Mouse (Mus musculus) midbrain, embryonic 12.5 days (tissue): Measurements from ENCODE around the gene Dvl1. TPM values are rescaled to one million over a fixed set of nuclear protein-coding genes. Genes with fewer than 3 reads are reported as not detected.

Experiments
- ATAC-seq: fragments of 200-750 bp; cut with Nextera tagmentation; 2 replicates; pipeline ENCODE4 v1.8.0; 2017; ENCODE audit warnings: low read depth, moderate TSS enrichment, moderate library complexity; ENCODE audit not compliant: low FRiP score
- H3K27ac ChIP-seq: fragments of 300-500 bp; sonication (generic); replicated peaks from 2 replicates; pipeline ENCODE4 v1.5.1; 2016; ENCODE audit warnings: mild to moderate bottlenecking
- H3K27me3 ChIP-seq: fragments of 300-500 bp; sonication (generic); 2 replicates; pipeline ENCODE4 v1.6.1; 2016; ENCODE audit warnings: mild to moderate bottlenecking
- H3K36me3 ChIP-seq: fragments of 300-500 bp; sonication (generic); 2 replicates; pipeline ENCODE4 v1.6.1; 2016
- H3K4me1 ChIP-seq: fragments of 300-500 bp; sonication (generic); 2 replicates; pipeline ENCODE4 v1.6.1; 2016
- H3K4me2 ChIP-seq: fragments of 300-500 bp; sonication (generic); replicated peaks from 2 replicates; pipeline ENCODE4 v1.6.1; 2016; ENCODE audit warnings: mild to moderate bottlenecking, moderate library complexity
- H3K4me3 ChIP-seq: fragments of 300-500 bp; sonication (generic); 2 replicates; pipeline ENCODE4 v1.5.1; 2016; ENCODE audit warnings: mild to moderate bottlenecking
- H3K9ac ChIP-seq: fragments of 300-500 bp; sonication (generic); replicated peaks from 2 replicates; pipeline ENCODE4 v1.6.1; 2016; ENCODE audit warnings: mild to moderate bottlenecking, moderate library complexity
- H3K9me3 ChIP-seq: fragments of 300-500 bp; sonication (generic); 2 replicates; pipeline ENCODE4 v1.6.1; 2016; ENCODE audit warnings: mild to moderate bottlenecking
- WGBS: fragments of 180-500 bp; shearing (Covaris S2); methylation state at CpG from one replicate; pipeline ENCODE4 v1.1.7; 2016; 5-methylcytosine and 5-hydroxymethylcytosine counted together
- polyA plus RNA-seq: library from polyadenylated mRNA; unstranded; fragments of >200 nt; fragmentation: Nextera tagmentation; extraction: Ambion mirVana; gene quantifications from 2 replicates; pipeline ENCODE4 v1.2.1, GENCODE M21; 2016

The Dvl1 gene
- polyA plus RNA-seq, 1 experiment from 2014 or later, result 8.4 TPM

GRCm38 (mm10) chr4:155901205-155901604, 54.0 kb downstream of the Dvl1 start:
- Histone ChIP-seq H3K4me3 (no peak overlapping the region), H3K4me2 (no peak overlapping the region), H3K27me3 (no peaks in the 10 kb centered on the region), H3K9me3 (no peaks in the 10 kb centered on the region), H3K36me3 (peaks cover 94% of the 10 kb centered on the region), H3K9ac (no peak overlapping the region), H3K27ac (no peak overlapping the region), H3K4me1 (no peaks in the 10 kb centered on the region)
- WGBS, result 88% methylated on average over 3 of the region's 3 CpGs
- ATAC-seq, result no peak

- 97% methylated on average over 13 of the region's 13 CpGs for WGBS
Observed at GRCm38 (mm10) chr4:155903246-155903645, 56.0 kb downstream of the Dvl1 start.

GRCm38 (mm10) chr4:155904318-155905102, 57.3 kb downstream of the Dvl1 start:
- ATAC-seq, result no peak
- Histone ChIP-seq H3K4me3 (no peak overlapping the region), H3K4me2 (no peak overlapping the region), H3K9ac (no peak overlapping the region), H3K27ac (no peak overlapping the region), H3K36me3 (peaks cover 77% of the 10 kb centered on the region), H3K27me3 (no peaks in the 10 kb centered on the region), H3K4me1 (no peaks in the 10 kb centered on the region), H3K9me3 (no peaks in the 10 kb centered on the region)
- WGBS, result 94% methylated on average over 12 of the region's 13 CpGs

More at GRCm38 (mm10) chr4:155903246-155903645, 56.0 kb downstream of the Dvl1 start:
- no peaks in the 10 kb centered on the region for H3K27me3 ChIP-seq
- H3K4me1 ChIP-seq, result no peaks in the 10 kb centered on the region
- peaks cover 90% of the 10 kb centered on the region for H3K36me3 ChIP-seq
- H3K4me3 ChIP-seq, result no peak overlapping the region
- no peak overlapping the region for H3K9ac ChIP-seq
- no peak overlapping the region for H3K27ac ChIP-seq
- no peak overlapping the region for H3K4me2 ChIP-seq
- ATAC-seq, result no peak
- H3K9me3 ChIP-seq, result no peaks in the 10 kb centered on the region

GRCm38 (mm10) chr4:155905634-155906033, 58.4 kb downstream of the Dvl1 start:
- Histone ChIP-seq H3K27me3 (no peaks in the 10 kb centered on the region), H3K9ac (no peak overlapping the region), H3K36me3 (peaks cover 66% of the 10 kb centered on the region), H3K4me3 (no peak overlapping the region), H3K4me2 (no peak overlapping the region), H3K4me1 (no peaks in the 10 kb centered on the region), H3K9me3 (no peaks in the 10 kb centered on the region), H3K27ac (no peak overlapping the region)
- ATAC-seq, result no peak
- WGBS, result 86% methylated on average over 12 of the region's 13 CpGs

GRCm38 (mm10) chr4:155906125-155906524, 58.9 kb downstream of the Dvl1 start:
- H3K4me2 ChIP-seq, result no peak overlapping the region
- no peak overlapping the region for H3K9ac ChIP-seq
- no peak overlapping the region for H3K27ac ChIP-seq
- H3K27me3 ChIP-seq, result no peaks in the 10 kb centered on the region
- H3K4me1 ChIP-seq, result no peaks in the 10 kb centered on the region
- H3K4me3 ChIP-seq, result no peak overlapping the region
- H3K36me3 ChIP-seq, result peaks cover 61% of the 10 kb centered on the region
- WGBS, result 81% methylated on average over 9 of the region's 9 CpGs
- H3K9me3 ChIP-seq, result no peaks in the 10 kb centered on the region
- no peak for ATAC-seq

GRCm38 (mm10) chr4:155907003-155907402, 59.8 kb downstream of the Dvl1 start:
- Histone ChIP-seq H3K4me3 (no peak overlapping the region), H3K27ac (no peak overlapping the region), H3K4me1 (no peaks in the 10 kb centered on the region), H3K9me3 (no peaks in the 10 kb centered on the region), H3K4me2 (no peak overlapping the region), H3K27me3 (no peaks in the 10 kb centered on the region), H3K36me3 (peaks cover 52% of the 10 kb centered on the region), H3K9ac (no peak overlapping the region)
- WGBS, result 86% methylated on average over 11 of the region's 11 CpGs
- ATAC-seq, result no peak

GRCm38 (mm10) chr4:155908281-155908680, 61.1 kb downstream of the Dvl1 start:
- no peak overlapping the region for H3K27ac ChIP-seq
- no peak overlapping the region for H3K4me3 ChIP-seq
- peaks cover 39% of the 10 kb centered on the region for H3K36me3 ChIP-seq
- H3K9ac ChIP-seq, result no peak overlapping the region
- no peaks in the 10 kb centered on the region for H3K9me3 ChIP-seq
- H3K4me1 ChIP-seq, result no peaks in the 10 kb centered on the region
- no peaks in the 10 kb centered on the region for H3K27me3 ChIP-seq
- 80% methylated on average over 7 of the region's 7 CpGs for whole genome bisulfite sequencing
- ATAC-seq, result no peak
- H3K4me2 ChIP-seq, result no peak overlapping the region

GRCm38 (mm10) chr4:155908751-155909150, 61.5 kb downstream of the Dvl1 start:
- H3K9ac ChIP-seq, result no peak overlapping the region
- no peak for ATAC-seq
- H3K27ac ChIP-seq, result no peak overlapping the region
- H3K36me3 ChIP-seq, result peaks cover 35% of the 10 kb centered on the region
- no peak overlapping the region for H3K4me3 ChIP-seq
- 85% methylated on average over 4 of the region's 4 CpGs for WGBS
- H3K4me2 ChIP-seq, result no peak overlapping the region
- no peaks in the 10 kb centered on the region for H3K27me3 ChIP-seq
- H3K9me3 ChIP-seq, result no peaks in the 10 kb centered on the region
- H3K4me1 ChIP-seq, result no peaks in the 10 kb centered on the region

Other genes with a start within 250 kb of the Dvl1 start
- 15.4 and 17.1 TPM in 2 replicates for gene Slc35e2, start 246.0 kb upstream of the Dvl1 start, polyA plus RNA-seq
- 84.0 and 84.9 TPM in 2 replicates for gene Cdk11b, start 222.5 kb upstream of the Dvl1 start, polyA plus RNA-seq
- not detected in 2 replicates for gene Gm10563, start 202.0 kb upstream of the Dvl1 start, polyA plus RNA-seq
- 4.4 and 5.7 TPM in 2 replicates for gene Mmp23, start 194.0 kb upstream of the Dvl1 start, polyA plus RNA-seq
- 32.7 and 35.0 TPM in 2 replicates for gene Mib2, start 178.2 kb upstream of the Dvl1 start, polyA plus RNA-seq
- gene Fndc10, start 153.1 kb upstream of the Dvl1 start, polyA plus RNA-seq, result 5.7 and 7.0 TPM in 2 replicates
- 140 TPM in 2 replicates for gene Ssu72, start 142.6 kb upstream of the Dvl1 start, polyA plus RNA-seq
- gene Tmem240, start 112.6 kb upstream of the Dvl1 start, polyA plus RNA-seq, result 4.2 and 4.7 TPM in 2 replicates
- gene Atad3a, start 86.3 kb upstream of the Dvl1 start, polyA plus RNA-seq, result 87.1 and 97.3 TPM in 2 replicates
- gene Vwa1, start 72.7 kb upstream of the Dvl1 start, polyA plus RNA-seq, result 13.9 and 14.6 TPM in 2 replicates
- gene Tmem88b, start 61.5 kb upstream of the Dvl1 start, polyA plus RNA-seq, result 0.38 and 0.63 TPM in 2 replicates
- gene Ankrd65, start 57.0 kb upstream of the Dvl1 start, polyA plus RNA-seq, result not detected in 2 replicates
- gene Mrpl20, start 44.5 kb upstream of the Dvl1 start, polyA plus RNA-seq, result 207 and 220 TPM in 2 replicates
- gene Ccnl2, start 34.9 kb upstream of the Dvl1 start, polyA plus RNA-seq, result 206 and 218 TPM in 2 replicates
- gene Aurkaip1, start 16.1 kb upstream of the Dvl1 start, polyA plus RNA-seq, result 130 and 136 TPM in 2 replicates
- gene Mxra8, start 7.7 kb upstream of the Dvl1 start, polyA plus RNA-seq, result 31.9 and 36.0 TPM in 2 replicates
- gene Tas1r3, start 16.0 kb downstream of the Dvl1 start, polyA plus RNA-seq, result 0.51 and 0.57 TPM in 2 replicates
- gene Cptp, start 22.0 kb downstream of the Dvl1 start, polyA plus RNA-seq, result 21.7 and 23.5 TPM in 2 replicates
- gene Ints11, start 22.1 kb downstream of the Dvl1 start, polyA plus RNA-seq, result 88.3 and 95.4 TPM in 2 replicates
- 47.7 and 51.9 TPM in 2 replicates for gene Pusl1, start 44.4 kb downstream of the Dvl1 start, polyA plus RNA-seq
- gene Acap3, start 44.4 kb downstream of the Dvl1 start, polyA plus RNA-seq, result 54.6 and 61.2 TPM in 2 replicates
- gene Ube2j2, start 96.4 kb downstream of the Dvl1 start, polyA plus RNA-seq, result 159 and 161 TPM in 2 replicates
- gene C1qtnf12, start 114.9 kb downstream of the Dvl1 start, polyA plus RNA-seq, result 16.0 and 18.1 TPM in 2 replicates
- 19.1 and 23.0 TPM in 2 replicates for gene B3galt6, start 145.2 kb downstream of the Dvl1 start, polyA plus RNA-seq
- gene Sdf4, start 145.5 kb downstream of the Dvl1 start, polyA plus RNA-seq, result 120 and 130 TPM in 2 replicates
- gene Tnfrsf4, start 166.4 kb downstream of the Dvl1 start, polyA plus RNA-seq, result 0.52 and 0.77 TPM in 2 replicates
- 2.2 and 2.4 TPM in 2 replicates for gene Tnfrsf18, start 178.8 kb downstream of the Dvl1 start, polyA plus RNA-seq
- gene Ttll10, start 212.0 kb downstream of the Dvl1 start, polyA plus RNA-seq, result not detected in 2 replicates